Mouse (Mus musculus): ENCODE measurements around the gene Tmem9b.

GRCm38 (mm10) chr7:109741703-109742102, 11.0 kb downstream of the Tmem9b start:
- TF ChIP-seq CTCF (IDR thresholded peaks at IDR 0.05; ENCODE audit: low read depth): no peak
- no peak for TF ChIP-seq EP300 (optimal IDR thresholded peaks at IDR 0.05)
